Comparison of ENCODE assay signal across 8 mouse cellular contexts in the genomic region with DNA sequence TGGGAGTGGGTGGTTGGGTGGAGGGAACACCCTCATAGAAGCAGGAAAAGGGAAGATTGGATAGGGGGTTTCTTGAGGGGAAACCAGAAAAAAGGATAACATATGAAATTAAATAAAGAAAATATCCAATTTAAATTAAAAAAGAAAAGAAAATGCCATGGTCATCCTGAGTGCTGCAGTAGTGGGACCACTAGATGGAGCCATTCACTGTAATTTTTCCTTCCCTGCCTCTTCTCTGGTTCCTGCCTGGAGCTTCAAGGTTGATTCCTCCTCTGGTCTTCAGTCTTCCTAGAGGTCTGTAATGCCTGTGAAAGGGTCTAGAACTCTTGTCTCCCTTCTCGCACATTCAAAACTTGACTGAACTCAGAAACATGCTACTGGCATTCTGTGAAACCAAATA.
DNase-seq lines count a peak whose midpoint lies in the region; ATAC-seq and TF ChIP-seq lines count a peak whose summit lies in the region.
"Not testable (repeated sequence)": the region's sequence is repeated elsewhere in the genome, so short reads cannot be mapped to it uniquely, and the experiment has no call there.

No protein-coding gene starts in this region.

- not testable (repeated sequence) for TF ChIP-seq EP300 in heart, adult 2 months (IDR thresholded peaks at IDR 0.05; ENCODE audit: insufficient read depth, low read depth, low read length); stomach, postnatal 0 days (optimal IDR thresholded peaks at IDR 0.05)

- not testable (repeated sequence) for H3K4me2 ChIP-seq in lung, embryonic 14.5 days; stomach, postnatal 0 days (replicated peaks; ENCODE audit: low read depth)

- TF ChIP-seq POLR2A in heart, adult 2 months (IDR thresholded peaks at IDR 0.05; ENCODE audit: insufficient read depth, low read depth, low read length); kidney, adult 2 months (IDR thresholded peaks at IDR 0.05; ENCODE audit: low read depth, low read length): not testable (repeated sequence)

- not testable (repeated sequence) for H3K27me3 ChIP-seq in E14TG2a.4 (ENCODE audit: insufficient read depth, low read length); heart, adult 2 months (ENCODE audit: control insufficient read depth, insufficient read depth, low read length); kidney, adult 2 months (replicated peaks; ENCODE audit: control insufficient read depth, insufficient read depth, low read length); lung, embryonic 14.5 days (ENCODE audit: insufficient read depth, low read length); stomach, postnatal 0 days (ENCODE audit: control insufficient read depth, insufficient read depth, low read length)

- intact Hi-C loops in heart, adult 2 months (cut with DNase I); left cerebral cortex, adult 2 months (cut with DNase I): not testable (repeated sequence)

- TF ChIP-seq CTCF in E14TG2a.4 (conservative IDR thresholded peaks at IDR 0.05; ENCODE audit: low read length) = peak; percentile 27
- peak; percentile 59 for TF ChIP-seq CTCF in heart, adult 2 months (IDR thresholded peaks at IDR 0.05)
- TF ChIP-seq CTCF in kidney, adult 2 months (conservative IDR thresholded peaks at IDR 0.05; ENCODE audit: insufficient read depth, insufficient read length, low read depth, low read length); lung, embryonic 14.5 days (IDR thresholded peaks at IDR 0.05; ENCODE audit: low read depth): not testable (repeated sequence)
- peak; percentile 57 for TF ChIP-seq CTCF in left cerebral cortex, adult 2 months (IDR thresholded peaks at IDR 0.05)
- TF ChIP-seq CTCF in stomach, postnatal 0 days (IDR thresholded peaks at IDR 0.05; ENCODE audit: low read depth) = peak; percentile 44

- not testable (repeated sequence) for H3K9ac ChIP-seq in heart, adult 2 months (ENCODE audit: low read depth, low read length); lung, embryonic 14.5 days; stomach, postnatal 0 days (ENCODE audit: low read length)

- peak; percentile 5 for DNase-seq in ZHBTc4 (ENCODE audit: low read depth, low spot score)
- DNase-seq in embryo, embryonic 10.5 days (ENCODE audit: low spot score) = peak; percentile 0
- DNase-seq in heart, adult 2 months; left cerebral cortex, adult 2 months (ENCODE audit: extremely low spot score in 1 of 2, low spot score in 2 of 2); stomach, postnatal 0 days (ENCODE audit: low spot score): not testable (repeated sequence)
- peak; percentile 4 for DNase-seq in kidney, adult 2 months
- DNase-seq in lung, embryonic 14.5 days = peak; percentile 2

- H3K9me3 ChIP-seq in E14TG2a.4 (ENCODE audit: low read length); lung, embryonic 14.5 days (ENCODE audit: low read depth, low read length); stomach, postnatal 0 days (ENCODE audit: control insufficient read depth, low read length): not testable (repeated sequence)

- H3K79me2 ChIP-seq in heart, adult 2 months (replicated peaks; ENCODE audit: control insufficient read depth, insufficient read depth, low read length) = not testable (repeated sequence)

- not testable (repeated sequence) for H3K36me3 ChIP-seq in E14TG2a.4 (ENCODE audit: insufficient read depth, low read length); heart, adult 2 months (ENCODE audit: control insufficient read depth, insufficient read depth, low read length); kidney, adult 2 months (ENCODE audit: control insufficient read depth, insufficient read depth, low read length); lung, embryonic 14.5 days (ENCODE audit: insufficient read depth); stomach, postnatal 0 days (ENCODE audit: control insufficient read depth, insufficient read depth, low read length)

- not testable (repeated sequence) for H3K27ac ChIP-seq in heart, adult 2 months; kidney, adult 2 months (ENCODE audit: insufficient read depth, low read depth, low read length); left cerebral cortex, adult 2 months; lung, embryonic 14.5 days (ENCODE audit: low read depth); stomach, postnatal 0 days (replicated peaks)

- H3K4me3 ChIP-seq in E14TG2a.4 (replicated peaks; ENCODE audit: low read length); heart, adult 2 months; kidney, adult 2 months (ENCODE audit: insufficient read depth, low read depth, low read length); left cerebral cortex, adult 2 months; lung, embryonic 14.5 days (ENCODE audit: low read depth, low read length); stomach, postnatal 0 days (ENCODE audit: low read depth, low read length): not testable (repeated sequence)

- WGBS in heart, adult 2 months = 67% methylated on average over 1 of the region's 1 CpGs
- 80% methylated on average over 1 of the region's 1 CpGs for WGBS in kidney, adult 2 months
- WGBS in lung, embryonic 14.5 days = 67% methylated on average over 1 of the region's 1 CpGs
- 84% methylated on average over 1 of the region's 1 CpGs for WGBS in stomach, postnatal 0 days

- not testable (repeated sequence) for H3K4me1 ChIP-seq in E14TG2a.4 (replicated peaks; ENCODE audit: low read depth, low read length); heart, adult 2 months (ENCODE audit: control insufficient read depth, insufficient read depth, low read length); kidney, adult 2 months (ENCODE audit: control insufficient read depth, insufficient read depth, low read length); lung, embryonic 14.5 days (ENCODE audit: insufficient read depth); stomach, postnatal 0 days (replicated peaks; ENCODE audit: control insufficient read depth, insufficient read depth)

- not testable (repeated sequence) for ATAC-seq in lung, embryonic 14.5 days (ENCODE audit: insufficient read depth); stomach, postnatal 0 days (ENCODE audit: low FRiP score, low TSS enrichment)
